Mouse (Mus musculus) liver, embryonic 16.5 days (tissue): ENCODE measurements at regions not wholly inside any gene's neighbourhood (a gene's known extent, or its start where the extent isn't known, plus 50 kb on each side); places are given as distances from the start of the nearest gene placed in this dataset.

Source experiments
- ATAC-seq: fragments of 200-750 bp; cut with Nextera tagmentation; 2 replicates; pipeline ENCODE4 v1.8.0; 2017; ENCODE audit warnings: low read depth, mild to moderate bottlenecking, moderate number of reproducible peaks, moderate library complexity
- H3K27ac ChIP-seq: fragments of 300-500 bp; sonication (generic); 2 replicates; pipeline ENCODE4 v1.5.1; 2014; ENCODE audit warnings: mild to moderate bottlenecking, low read length
- H3K27me3 ChIP-seq: fragments of 300-500 bp; sonication (generic); 2 replicates; pipeline ENCODE4 v1.6.1; 2014; ENCODE audit warnings: low read depth, low read length, mixed read lengths; ENCODE audit not compliant: control insufficient read depth, insufficient read depth
- H3K36me3 ChIP-seq: fragments of 300-500 bp; sonication (generic); 2 replicates; pipeline ENCODE4 v1.6.1; 2014; ENCODE audit warnings: mild to moderate bottlenecking; ENCODE audit not compliant: control insufficient read depth, insufficient read depth
- H3K4me1 ChIP-seq: fragments of 300-500 bp; sonication (generic); 2 replicates; pipeline ENCODE4 v1.6.1; 2014; ENCODE audit warnings: low read depth, low read length, mixed read lengths; ENCODE audit not compliant: control insufficient read depth
- H3K4me2 ChIP-seq: fragments of 300-500 bp; sonication (generic); 2 replicates; pipeline ENCODE4 v1.6.1; 2014; ENCODE audit warnings: low read depth, low read length, mixed read lengths
- H3K4me3 ChIP-seq: fragments of 300-500 bp; sonication (generic); 2 replicates; pipeline ENCODE4 v1.5.1; 2014; ENCODE audit warnings: low read depth, mild to moderate bottlenecking, low read length
- H3K9ac ChIP-seq: fragments of 300-500 bp; sonication (generic); 2 replicates; pipeline ENCODE4 v1.6.1; 2014; ENCODE audit warnings: low read depth, low read length
- H3K9me3 ChIP-seq: fragments of 300-500 bp; sonication (generic); replicated peaks from 2 replicates; pipeline ENCODE4 v1.6.1; 2016; ENCODE audit warnings: low read length; ENCODE audit not compliant: control insufficient read depth
- WGBS: fragments of 180-500 bp; shearing (Covaris S2); extraction: QIAGEN DNeasy Blood & Tissue Kit; methylation state at CpG from one replicate; pipeline ENCODE4 v1.1.7; 2014; ENCODE audit not compliant: insufficient replicate concordance; 5-methylcytosine and 5-hydroxymethylcytosine counted together

DNA sequence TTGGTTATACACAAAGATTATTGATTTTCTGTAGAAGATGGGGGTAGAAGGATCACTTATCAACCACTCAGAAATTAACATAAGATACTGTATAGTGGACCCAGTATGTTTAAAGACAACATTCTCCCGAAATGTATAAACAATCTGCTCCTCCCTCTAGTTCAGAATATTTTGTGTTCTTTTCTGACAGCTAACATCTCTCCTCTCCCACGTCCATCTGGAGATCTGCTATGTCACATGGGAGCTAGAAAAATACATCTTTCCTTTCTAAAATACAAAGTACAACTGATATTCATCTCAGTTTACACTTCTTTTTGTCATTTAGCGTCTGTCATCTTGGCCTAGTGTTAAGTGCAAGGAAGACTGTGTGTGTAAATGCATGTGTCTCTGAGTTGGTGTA, 500.2 kb upstream of the Jag1 start:
- H3K27ac ChIP-seq = no peak overlapping the region
- no peak overlapping the region for H3K4me3 ChIP-seq
- H3K36me3 ChIP-seq = no peaks in the 10 kb centered on the region
- H3K4me1 ChIP-seq = no peaks in the 10 kb centered on the region
- no peak for ATAC-seq
- WGBS = 54% methylated on average over 3 of the region's 3 CpGs
- no peaks in the 10 kb centered on the region for H3K9me3 ChIP-seq
- H3K4me2 ChIP-seq = no peak overlapping the region
- H3K9ac ChIP-seq = no peak overlapping the region
- H3K27me3 ChIP-seq = no peaks in the 10 kb centered on the region

DNA sequence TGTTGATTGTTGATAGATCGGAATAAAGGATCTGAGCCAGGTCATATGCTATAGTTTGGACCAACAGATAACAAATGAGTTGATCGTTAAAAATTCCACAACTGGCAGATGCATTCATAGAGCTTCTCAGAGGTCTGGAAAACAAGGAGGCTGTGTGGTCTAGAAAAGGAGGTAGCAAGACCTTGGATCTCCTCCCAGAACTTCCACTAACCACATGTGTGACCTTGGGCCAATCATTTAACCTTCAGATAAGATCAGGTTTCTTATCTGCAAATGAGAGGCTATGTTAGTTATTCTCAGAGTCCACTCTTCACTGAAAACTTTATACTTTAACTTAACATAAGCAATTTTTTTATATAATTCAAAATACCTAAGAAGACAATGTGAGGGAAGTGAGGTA, 497.3 kb upstream of the Jag1 start:
- 67% methylated on average over 2 of the region's 2 CpGs for WGBS
- H3K9me3 ChIP-seq = no peaks in the 10 kb centered on the region
- no peak for ATAC-seq

DNA sequence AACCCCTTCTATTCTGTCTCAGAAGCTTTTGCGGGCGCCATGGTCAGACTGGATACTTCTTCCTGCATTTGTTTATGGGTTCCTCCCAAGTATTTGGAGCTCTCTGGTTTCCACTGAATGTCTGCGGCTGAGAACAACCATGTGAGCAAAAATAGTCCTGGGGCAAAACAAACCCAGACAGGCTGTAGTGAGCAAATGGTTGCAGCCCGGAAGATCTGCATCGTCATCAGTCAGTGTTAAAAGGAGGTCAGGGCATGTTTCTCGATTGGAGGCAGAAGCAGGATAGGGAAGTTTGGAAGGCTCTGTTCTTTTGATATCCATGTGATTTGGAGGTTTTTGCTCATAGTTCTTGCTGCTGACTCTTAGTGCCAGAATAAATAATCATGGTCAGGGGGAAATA, 492.1 kb upstream of the Jag1 start:
- H3K9me3 ChIP-seq = no peaks in the 10 kb centered on the region
- no peak overlapping the region for H3K4me2 ChIP-seq
- H3K4me1 ChIP-seq = no peaks in the 10 kb centered on the region
- no peak overlapping the region for H3K4me3 ChIP-seq
- no peak overlapping the region for H3K9ac ChIP-seq
- H3K36me3 ChIP-seq = no peaks in the 10 kb centered on the region
- H3K27me3 ChIP-seq = no peaks in the 10 kb centered on the region
- no peak for ATAC-seq
- 42% methylated on average over 6 of the region's 6 CpGs for WGBS
- H3K27ac ChIP-seq = no peak overlapping the region

More for the DNA sequence above, 497.3 kb upstream of the Jag1 start:
- Histone ChIP-seq H3K4me1 (no peaks in the 10 kb centered on the region), H3K36me3 (no peaks in the 10 kb centered on the region), H3K27me3 (no peaks in the 10 kb centered on the region), H3K27ac (no peak overlapping the region), H3K4me3 (no peak overlapping the region), H3K9ac (no peak overlapping the region), H3K4me2 (no peak overlapping the region)

GRCm38 (mm10) chr2:137598136-137598535, 481.7 kb upstream of the Jag1 start:
- Histone ChIP-seq H3K4me3 (no peak overlapping the region), H3K36me3 (no peaks in the 10 kb centered on the region), H3K27me3 (no peaks in the 10 kb centered on the region), H3K27ac (no peak overlapping the region), H3K9me3 (no peaks in the 10 kb centered on the region), H3K4me2 (no peak overlapping the region), H3K4me1 (no peaks in the 10 kb centered on the region), H3K9ac (no peak overlapping the region)
- WGBS = 63% methylated on average over 7 of the region's 7 CpGs
- ATAC-seq = no peak

GRCm38 (mm10) chr2:137594509-137594908, 478.1 kb upstream of the Jag1 start:
- WGBS = 76% methylated on average over 4 of the region's 4 CpGs
- Histone ChIP-seq H3K9ac (no peak overlapping the region), H3K27me3 (no peaks in the 10 kb centered on the region), H3K4me2 (no peak overlapping the region), H3K4me1 (no peaks in the 10 kb centered on the region), H3K4me3 (no peak overlapping the region), H3K36me3 (no peaks in the 10 kb centered on the region), H3K9me3 (no peaks in the 10 kb centered on the region), H3K27ac (no peak overlapping the region)
- ATAC-seq = no peak

DNA sequence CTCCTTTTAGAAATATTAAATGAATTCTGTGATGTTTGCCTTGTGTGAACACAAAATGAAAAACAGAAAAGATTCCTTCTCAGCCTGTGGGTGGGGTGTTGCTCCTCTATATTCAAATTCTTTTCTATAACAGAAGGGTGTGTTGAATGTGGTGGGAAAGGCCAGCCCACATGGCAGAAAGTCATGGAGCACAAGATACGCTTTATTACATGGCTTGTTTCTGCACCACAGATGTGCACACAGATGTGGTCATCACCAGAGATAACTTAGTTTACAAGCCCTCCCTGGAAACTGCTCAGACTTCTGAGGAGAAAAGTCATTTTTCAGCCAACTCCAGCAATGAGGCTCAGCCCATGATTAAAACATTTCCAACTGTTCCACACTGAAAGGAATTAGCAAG, 475.1 kb upstream of the Jag1 start:
- no peaks in the 10 kb centered on the region for H3K4me1 ChIP-seq
- no peaks in the 10 kb centered on the region for H3K27me3 ChIP-seq
- H3K9me3 ChIP-seq = no peaks in the 10 kb centered on the region
- WGBS = 58% methylated on average over 1 of the region's 1 CpGs
- H3K4me2 ChIP-seq = no peak overlapping the region
- no peak overlapping the region for H3K4me3 ChIP-seq
- no peak overlapping the region for H3K27ac ChIP-seq
- ATAC-seq = no peak
- no peak overlapping the region for H3K9ac ChIP-seq
- no peaks in the 10 kb centered on the region for H3K36me3 ChIP-seq

DNA sequence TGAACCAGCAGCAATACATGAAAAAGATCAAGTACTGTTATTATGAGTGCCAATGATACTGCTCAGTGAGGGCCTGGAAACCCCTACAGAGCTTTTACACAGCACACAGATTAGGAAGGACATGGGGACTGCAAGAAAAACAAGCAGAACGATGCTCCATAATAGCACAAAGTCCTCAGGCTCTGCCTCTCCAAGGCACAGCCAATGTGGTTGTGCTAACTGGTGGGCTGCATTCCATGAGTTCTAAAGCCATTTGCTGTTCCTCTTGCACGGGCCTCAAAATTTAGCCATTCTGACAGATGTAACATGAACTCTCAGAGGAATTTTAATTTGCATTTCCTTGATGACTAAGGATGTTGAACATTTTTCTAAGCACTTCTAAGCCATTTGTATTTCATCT, 465.0 kb upstream of the Jag1 start:
- 30% methylated on average over 2 of the region's 2 CpGs for WGBS
- no peaks in the 10 kb centered on the region for H3K36me3 ChIP-seq
- ATAC-seq = no peak
- no peak overlapping the region for H3K9ac ChIP-seq
- H3K27me3 ChIP-seq = no peaks in the 10 kb centered on the region
- no peak overlapping the region for H3K27ac ChIP-seq
- no peaks in the 10 kb centered on the region for H3K4me1 ChIP-seq
- no peak overlapping the region for H3K4me3 ChIP-seq
- no peak overlapping the region for H3K4me2 ChIP-seq
- H3K9me3 ChIP-seq = no peaks in the 10 kb centered on the region

GRCm38 (mm10) chr2:137575750-137576149, 459.3 kb upstream of the Jag1 start:
- H3K4me3 ChIP-seq = no peak overlapping the region
- no peaks in the 10 kb centered on the region for H3K27me3 ChIP-seq
- no peak overlapping the region for H3K27ac ChIP-seq
- no peak for ATAC-seq
- no peaks in the 10 kb centered on the region for H3K9me3 ChIP-seq
- no peak overlapping the region for H3K4me2 ChIP-seq
- H3K36me3 ChIP-seq = no peaks in the 10 kb centered on the region
- 56% methylated on average over 3 of the region's 3 CpGs for WGBS
- H3K9ac ChIP-seq = no peak overlapping the region
- H3K4me1 ChIP-seq = no peaks in the 10 kb centered on the region

DNA sequence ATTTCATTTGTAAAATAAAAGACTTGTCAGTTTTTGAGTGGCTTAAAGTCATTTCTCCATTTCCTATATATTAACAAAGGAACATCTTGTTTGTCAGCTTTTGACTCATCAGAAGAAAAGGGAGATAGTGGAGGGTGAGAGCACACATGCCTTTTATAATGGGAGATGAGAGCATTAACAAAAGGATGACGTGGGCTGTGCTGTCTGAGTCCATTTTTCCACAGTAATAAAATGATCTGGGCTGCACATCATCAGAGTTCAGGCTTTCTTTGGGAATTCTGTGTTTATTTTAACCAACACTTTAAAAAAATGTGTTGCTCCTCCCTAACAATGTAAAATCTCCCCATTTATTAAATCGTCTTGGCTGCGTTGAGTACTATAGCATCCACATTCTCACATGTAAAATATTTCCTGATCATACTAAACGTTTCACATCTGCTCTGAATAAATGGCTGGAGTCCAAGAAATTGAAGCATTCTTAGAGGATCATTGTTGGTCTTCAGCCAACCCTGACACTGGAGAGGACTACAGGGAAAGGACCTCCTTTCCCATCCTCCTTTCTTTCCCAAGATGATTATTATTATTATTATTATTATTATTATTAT, 458.5 kb upstream of the Jag1 start:
- WGBS = 51% methylated on average over 4 of the region's 4 CpGs
- no peak for ATAC-seq

More for the DNA sequence above, 458.5 kb upstream of the Jag1 start:
- Histone ChIP-seq H3K4me3 (no peak overlapping the region), H3K4me2 (no peak overlapping the region), H3K9me3 (no peaks in the 10 kb centered on the region), H3K9ac (no peak overlapping the region), H3K4me1 (no peaks in the 10 kb centered on the region), H3K27ac (no peak overlapping the region), H3K36me3 (no peaks in the 10 kb centered on the region), H3K27me3 (no peaks in the 10 kb centered on the region)
